In the genomic region with DNA sequence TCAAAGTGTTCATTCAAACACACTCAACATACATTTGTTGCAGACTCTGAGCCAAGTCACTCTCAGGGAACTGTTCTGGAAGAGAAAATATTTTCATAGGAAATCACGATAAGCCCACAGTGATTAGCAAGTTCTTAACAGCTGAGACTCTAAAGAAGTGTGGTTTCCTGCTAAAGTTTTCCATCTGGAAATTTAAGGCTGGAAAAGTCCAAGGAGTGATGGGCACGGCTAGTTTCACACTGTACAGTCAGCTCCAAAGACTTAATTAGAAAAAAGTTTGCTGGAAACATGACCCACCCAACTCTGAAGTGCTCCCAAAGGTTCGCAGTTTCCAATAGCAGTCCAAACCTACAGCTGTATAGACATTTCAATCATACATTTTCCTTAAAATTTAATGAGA, we compare ENCODE assay signal across 20 mouse cellular contexts.
"Had no signal": no experiment of that assay in that cellular context is flagged by ENCODE, and none has a peak within 500 bp of the region (broad histone marks: within the 10 kb centered on the region; RNA-seq: fewer than 3 reads in every experiment).

No protein-coding gene starts in this region.

- DNase-seq: kidney, postnatal 10 days; kidney, postnatal 36 days; layer of hippocampus, postnatal 36 days; left cerebral cortex, postnatal 4 days; liver, embryonic 13.5 days; lung, adult 2 months; lung, postnatal 14 days; lung, postnatal 4 days; right cerebral cortex, adult 18-20 months; right cerebral cortex, postnatal 14 days; right cerebral cortex, postnatal 4 days; thymus, adult 2 months; thymus, postnatal 14 days; thymus, postnatal 4 days had no signal

- H3K9ac ChIP-seq: liver, embryonic 13.5 days; midbrain, embryonic 12.5 days; midbrain, embryonic 15.5 days; neural tube, embryonic 12.5 days; neural tube, embryonic 15.5 days had no signal

- ATAC-seq: midbrain, embryonic 15.5 days had no signal

- H3K4me1 ChIP-seq: liver, embryonic 13.5 days; midbrain, embryonic 12.5 days; midbrain, embryonic 15.5 days; neural tube, embryonic 12.5 days; neural tube, embryonic 15.5 days had no signal

- H3K27me3 ChIP-seq: liver, embryonic 13.5 days; midbrain, embryonic 12.5 days; midbrain, embryonic 15.5 days; neural tube, embryonic 12.5 days; neural tube, embryonic 15.5 days had no signal

- H3K9me3 ChIP-seq: liver, embryonic 13.5 days; midbrain, embryonic 12.5 days; midbrain, embryonic 15.5 days; neural tube, embryonic 12.5 days; neural tube, embryonic 15.5 days had no signal

- H3K27ac ChIP-seq: left cerebral cortex, adult 2 months; liver, embryonic 13.5 days; midbrain, embryonic 12.5 days; midbrain, embryonic 15.5 days; neural tube, embryonic 12.5 days; neural tube, embryonic 15.5 days; stomach, postnatal 0 days had no signal

- H3K36me3 ChIP-seq: liver, embryonic 13.5 days; midbrain, embryonic 12.5 days; midbrain, embryonic 15.5 days; neural tube, embryonic 12.5 days; neural tube, embryonic 15.5 days had no signal

- H3K4me3 ChIP-seq: left cerebral cortex, adult 2 months; liver, embryonic 13.5 days; midbrain, embryonic 12.5 days; midbrain, embryonic 15.5 days; neural tube, embryonic 12.5 days; neural tube, embryonic 15.5 days had no signal

- H3K4me2 ChIP-seq: liver, embryonic 13.5 days; midbrain, embryonic 12.5 days; midbrain, embryonic 15.5 days; neural tube, embryonic 12.5 days; neural tube, embryonic 15.5 days had no signal
